Comparison of ENCODE assay signal across 9 mouse cellular contexts in the genomic region with DNA sequence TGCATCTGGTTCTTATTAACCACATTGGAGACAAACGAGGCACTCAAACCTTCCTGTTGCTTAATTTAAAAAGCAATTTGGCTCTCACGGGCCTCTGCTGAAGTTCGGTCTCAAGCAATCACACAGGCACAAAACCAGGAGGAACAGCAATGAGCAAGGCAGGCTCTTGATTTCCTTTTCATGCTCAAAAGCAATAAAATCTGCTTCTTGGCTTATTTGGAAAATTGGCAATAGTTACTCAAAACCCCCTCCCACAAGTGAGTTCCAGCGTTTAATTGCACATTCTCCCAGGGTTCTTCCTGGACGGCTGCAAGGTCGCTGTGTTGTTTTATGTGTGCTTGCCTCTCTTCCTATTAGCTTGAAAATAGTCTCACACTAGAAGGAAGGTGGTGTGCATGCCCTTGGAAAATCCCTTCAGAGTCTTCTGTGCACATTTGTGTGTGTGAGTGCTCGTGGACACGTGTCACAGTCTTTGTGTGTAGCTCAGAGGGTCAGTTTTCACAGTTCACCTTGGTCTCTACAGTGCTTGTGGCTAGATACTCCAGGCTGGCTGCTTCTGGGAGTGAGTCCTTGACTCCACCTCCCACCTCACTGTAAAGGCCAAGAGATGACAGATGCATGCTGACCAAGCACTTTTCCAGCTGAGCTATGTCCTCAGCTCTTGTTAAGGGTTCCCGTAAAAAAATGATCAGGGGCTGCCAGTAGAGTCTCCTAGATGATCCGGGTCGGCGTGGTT. TPM values are rescaled to one million over a fixed set of nuclear protein-coding genes. Genes with fewer than 3 reads are reported as not detected.
DNase-seq lines count a peak whose midpoint lies in the region; ATAC-seq lines count a peak whose summit lies in the region.
"Had no signal": no experiment of that assay in that cellular context is flagged by ENCODE, and none has a peak within 500 bp of the region (broad histone marks: within the 10 kb centered on the region; RNA-seq: fewer than 3 reads in every experiment).

No protein-coding gene starts in this region.

- no peaks in the 10 kb centered on the region for H3K9me3 ChIP-seq in kidney, embryonic 16.5 days (ENCODE audit: low read length)
- no peaks in the 10 kb centered on the region for H3K9me3 ChIP-seq in limb, embryonic 13.5 days

- no peaks in the 10 kb centered on the region for H3K36me3 ChIP-seq in kidney, embryonic 16.5 days (ENCODE audit: insufficient read depth, low read length)
- no peaks in the 10 kb centered on the region for H3K36me3 ChIP-seq in limb, embryonic 13.5 days

- peak overlapping the region; percentile 64 for H3K27ac ChIP-seq in kidney, embryonic 16.5 days (ENCODE audit: low read length)
- H3K27ac ChIP-seq in limb, embryonic 13.5 days, result peak overlapping the region; percentile 97

- H3K9ac ChIP-seq in kidney, embryonic 16.5 days (replicated peaks; ENCODE audit: low read length), result no peak overlapping the region
- H3K9ac ChIP-seq in limb, embryonic 13.5 days, result no peak overlapping the region

- no peaks in the 10 kb centered on the region for H3K27me3 ChIP-seq in kidney, embryonic 16.5 days (ENCODE audit: insufficient read depth, low read length)
- H3K27me3 ChIP-seq in limb, embryonic 13.5 days, result no peaks in the 10 kb centered on the region

- H3K4me2 ChIP-seq in kidney, embryonic 16.5 days (replicated peaks; ENCODE audit: low read depth, low read length), result no peak overlapping the region
- peak overlapping the region; percentile 41 for H3K4me2 ChIP-seq in limb, embryonic 13.5 days (replicated peaks)

- peaks cover 24% of the 10 kb centered on the region; the same call in 1 of the 2 replicates for H3K4me1 ChIP-seq in kidney, embryonic 16.5 days (ENCODE audit: insufficient read depth, low read length)
- H3K4me1 ChIP-seq in limb, embryonic 13.5 days, result peaks cover 57% of the 10 kb centered on the region

- H3K4me3 ChIP-seq in kidney, embryonic 16.5 days (ENCODE audit: low read length), result no peak overlapping the region
- no peak overlapping the region for H3K4me3 ChIP-seq in limb, embryonic 13.5 days

- no peak for DNase-seq in kidney, postnatal 25 days
- DNase-seq in adrenal gland, adult 2 months, result peak; percentile 63
- peak; percentile 39 for DNase-seq in embryo, embryonic 10.5 days (ENCODE audit: low spot score)
- DNase-seq in thymus, postnatal 14 days, result no peak
- DNase-seq in spleen, adult 18-20 months, result no peak
- DNase-seq: kidney, adult 18-20 months; midbrain, embryonic 14.5 days had no signal

- WGBS in kidney, embryonic 16.5 days, result 30% methylated on average over 12 of the region's 12 CpGs
- WGBS in limb, embryonic 13.5 days, result 7% methylated on average over 12 of the region's 12 CpGs

- peak; percentile 62; the same call in 1 of the 2 replicates for ATAC-seq in kidney, embryonic 16.5 days (ENCODE audit: low FRiP score, low TSS enrichment)
- peak; percentile 79 for ATAC-seq in limb, embryonic 13.5 days (ENCODE audit: low FRiP score, low read depth)

RNA-seq across cellular contexts. Expression of a gene that starts 50.8 kb away (rescaled TPM):
- polyA plus RNA-seq in kidney, embryonic 16.5 days (2015; fragmentation: Nextera tagmentation; extraction: Ambion mirVana), result 1.1 and 1.2 TPM in 2 replicates
- under 1 TPM; 0.62 to 0.63 TPM for total RNA-seq in adrenal gland, adult 2 months (2021)
- 0.24 and 0.62 TPM in 2 replicates for polyA plus RNA-seq in adrenal gland, adult 2 months (2012; rRNA removed)
- 10.0 and 11.3 TPM in 2 replicates for polyA plus RNA-seq in limb, embryonic 13.5 days (2015; fragmentation: Nextera tagmentation; extraction: Ambion mirVana)

Comparison
In these comparisons a context has a peak if more than half of its experiments do, and no peak if none do; other contexts are left out.
1. DNase-seq: peak in adrenal gland, adult 2 months (single experiment) and embryo, embryonic 10.5 days (single experiment); none in kidney, postnatal 25 days (0 of 2), thymus, postnatal 14 days (single experiment) and spleen, adult 18-20 months (0 of 2).